ENCODE assay signal across 28 mouse cellular contexts in genomic region chr17:11867334-11868095, GRCm38 (mm10).
DNase-seq lines count a peak whose midpoint lies in the region; ATAC-seq and TF ChIP-seq lines count a peak whose summit lies in the region.
"Had no signal": no experiment of that assay in that cellular context is flagged by ENCODE, and none has a peak within 500 bp of the region (broad histone marks: within the 10 kb centered on the region; RNA-seq: fewer than 3 reads in every experiment).

No protein-coding gene starts in this region.

- intact Hi-C loops in heart, postnatal 10 days (cut with DNase I), result no loop called here

- H3K9me3 ChIP-seq in ES-E14 (ENCODE audit: control insufficient read depth, insufficient read depth, low read depth, low read length), result no peaks in the 10 kb centered on the region
- H3K9me3 ChIP-seq: heart, embryonic 15.5 days; megakaryocyte, embryonic 14.5 days; midbrain, embryonic 12.5 days; neural tube, embryonic 12.5 days had no signal

- in situ Hi-C loops in ES-E14 (cut with MboI; ENCODE audit: low sequenced_read_pairs in 2 of 2, unreplicated experiment in 2 of 2), result no loop called here

- H3K4me3 ChIP-seq in ES-E14 (ENCODE audit: insufficient read depth in 1 of 2, low read depth in 1 of 2, low read length in 2 of 2, poor library complexity in 1 of 2, severe bottlenecking in 1 of 2), result no peak overlapping the region
- H3K4me3 ChIP-seq: erythroblast, embryonic 14.5 days; heart, embryonic 15.5 days; megakaryocyte, embryonic 14.5 days; midbrain, embryonic 12.5 days; myocyte; neural tube, embryonic 12.5 days had no signal

- no peaks in the 10 kb centered on the region for H3K36me3 ChIP-seq in ES-E14 (ENCODE audit: control insufficient read depth, insufficient read depth, low read length, poor library complexity, severe bottlenecking)
- H3K36me3 ChIP-seq: heart, embryonic 15.5 days; midbrain, embryonic 12.5 days; neural tube, embryonic 12.5 days had no signal

- H3K27ac ChIP-seq in ES-E14 (ENCODE audit: insufficient read depth, low read depth, low read length, poor library complexity, severe bottlenecking), result no peak overlapping the region
- H3K27ac ChIP-seq: heart, embryonic 15.5 days; hindbrain, embryonic 14.5 days; midbrain, embryonic 12.5 days; neural tube, embryonic 12.5 days; stomach, postnatal 0 days had no signal

- H3K9ac ChIP-seq in ES-E14 (ENCODE audit: insufficient read depth, low read depth, low read length, poor library complexity, severe bottlenecking), result no peak overlapping the region
- H3K9ac ChIP-seq: heart, embryonic 15.5 days; hindbrain, embryonic 14.5 days; midbrain, embryonic 12.5 days; neural tube, embryonic 12.5 days had no signal

- DNase-seq in heart, adult 11 months, result peak; percentile 68
- no peak for DNase-seq in heart, postnatal 10 days
- peak; percentile 17 for DNase-seq in kidney, adult 9 months
- DNase-seq in kidney, postnatal 14 days, result no peak
- no peak for DNase-seq in ES-E14 (ENCODE audit: low read depth, low spot score)
- DNase-seq in yolk sac, embryonic 10.5 days (ENCODE audit: low spot score), result peak; percentile 21
- DNase-seq: adrenal gland, postnatal 10 days; cerebellum, adult 8-10 months; cerebellum, postnatal 25 days; heart, postnatal 36 days; layer of hippocampus, adult 9-11 months; lung, adult 18-20 months; lung, postnatal 4 days; right cerebral cortex, adult 18-20 months; spleen, adult 18-20 months; thymus, adult 18-20 months; thymus, postnatal 25 days had no signal

- peaks cover 0 to 3% of the 10 kb centered on the region in 2 experiments; a peak in 2 of 4 replicates for H3K4me1 ChIP-seq in ES-E14 (ENCODE audit: control insufficient read depth in 2 of 2, insufficient read depth in 2 of 2, low read length in 2 of 2, poor library complexity in 1 of 2)
- H3K4me1 ChIP-seq: heart, embryonic 15.5 days; megakaryocyte, embryonic 14.5 days; neural tube, embryonic 12.5 days had no signal

- no peak for ATAC-seq in CD4-positive, CD25-positive, alpha-beta regulatory T cell, adult 4 months
- ATAC-seq: forebrain, embryonic 16.5 days; lung, postnatal 0 days had no signal

TF ChIP-seq in ES-E14, 5 proteins besides CTCF, POLR2A, EP300 and RAD21:
- TF ChIP-seq ZC3H11A (IDR thresholded peaks at IDR 0.05; ENCODE audit: borderline replicate concordance, low read depth, low read length) (no peak), MAFK (IDR thresholded peaks at IDR 0.05; ENCODE audit: insufficient read depth, low read depth, low read length) (peak; percentile 85), CHD2 (IDR thresholded peaks at IDR 0.05; ENCODE audit: low read depth, low read length) (no peak), ZNF384 (IDR thresholded peaks at IDR 0.05; ENCODE audit: low read depth, low read length) (no peak), HCFC1 (IDR thresholded peaks at IDR 0.05; ENCODE audit: borderline replicate concordance, insufficient read depth, low read length) (no peak)

Comparison
In these comparisons a context has a peak if more than half of its experiments do, and no peak if none do; other contexts are left out.
1. DNase-seq: peak in heart, adult 11 months (single experiment), kidney, adult 9 months (single experiment) and yolk sac, embryonic 10.5 days (single experiment); none in heart, postnatal 10 days (0 of 2), kidney, postnatal 14 days (single experiment) and ES-E14 (single experiment).